Mouse (Mus musculus) liver, adult 2 months (tissue): Measurements from ENCODE around the gene Pemt.

Source experiments
- CTCF ChIP-seq: fragments of 200-500 bp; IDR thresholded peaks from 2 replicates; pipeline ENCODE4 v1.5.1; 2011; ENCODE audit warnings: low read depth, low read length, control low read depth
- POLR2A ChIP-seq: fragments of 200-500 bp; IDR thresholded peaks from 2 replicates; pipeline ENCODE4 v1.6.1; 2011; ENCODE audit warnings: low read length, control low read depth; ENCODE audit not compliant: insufficient read depth; ENCODE audit errors: extremely low read depth

DNA sequence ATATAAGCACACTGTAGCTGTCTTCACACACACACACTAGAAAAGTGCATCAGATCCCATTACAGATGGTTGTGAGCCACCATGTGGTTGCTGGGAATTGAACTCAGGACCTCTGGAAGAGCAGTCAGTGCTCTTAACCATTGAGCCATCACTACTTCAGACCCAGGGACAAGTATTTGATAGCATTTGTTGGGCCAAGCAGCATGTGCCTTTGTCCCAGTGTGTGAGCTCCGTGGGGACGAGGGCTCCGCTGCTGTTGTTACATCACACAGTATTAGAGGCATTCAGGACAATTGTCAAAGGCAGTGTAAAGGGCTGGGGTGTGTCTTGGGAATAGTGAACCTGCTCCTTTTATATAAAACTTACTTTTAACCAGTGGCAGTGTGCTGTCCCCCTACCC lies 109.3 kb downstream of the Pemt start:
- TF ChIP-seq POLR2A (no peak), CTCF (no peak)
